In genomic region chr10:87792346-87792745, GRCm38 (mm10) we compare ENCODE assay signal across 20 mouse cellular contexts.
"Had no signal": no experiment of that assay in that cellular context is flagged by ENCODE, and none has a peak within 500 bp of the region (broad histone marks: within the 10 kb centered on the region; RNA-seq: fewer than 3 reads in every experiment).

No protein-coding gene starts in this region.

- ATAC-seq: intestine, postnatal 0 days; midbrain, embryonic 16.5 days had no signal

- H3K4me1 ChIP-seq: limb, embryonic 10.5 days; limb, embryonic 13.5 days; liver, embryonic 13.5 days; midbrain, embryonic 12.5 days; neural tube, embryonic 13.5 days; stomach, embryonic 15.5 days had no signal

- H3K9ac ChIP-seq: limb, embryonic 13.5 days; liver, embryonic 13.5 days; midbrain, embryonic 12.5 days; neural tube, embryonic 13.5 days; stomach, embryonic 15.5 days had no signal

- H3K36me3 ChIP-seq: limb, embryonic 10.5 days; limb, embryonic 13.5 days; liver, embryonic 13.5 days; midbrain, embryonic 12.5 days; neural tube, embryonic 13.5 days; stomach, embryonic 15.5 days had no signal

- H3K27ac ChIP-seq: kidney, postnatal 0 days; limb, embryonic 10.5 days; limb, embryonic 13.5 days; liver, embryonic 13.5 days; midbrain, embryonic 12.5 days; neural tube, embryonic 13.5 days; stomach, embryonic 15.5 days had no signal

- H3K4me2 ChIP-seq: limb, embryonic 13.5 days; liver, embryonic 13.5 days; midbrain, embryonic 12.5 days; neural tube, embryonic 13.5 days; stomach, embryonic 15.5 days had no signal

- H3K27me3 ChIP-seq: limb, embryonic 13.5 days; liver, embryonic 13.5 days; midbrain, embryonic 12.5 days; neural tube, embryonic 13.5 days; stomach, embryonic 15.5 days had no signal

- H3K9me3 ChIP-seq: limb, embryonic 10.5 days; limb, embryonic 13.5 days; liver, embryonic 13.5 days; midbrain, embryonic 12.5 days; neural tube, embryonic 13.5 days; stomach, embryonic 15.5 days had no signal

- DNase-seq: kidney, adult 2 months; kidney, postnatal 36 days; liver; liver, embryonic 13.5 days; lung, adult 2 months; lung, postnatal 14 days; lung, postnatal 4 days; right cerebral cortex, adult 18-20 months; right cerebral cortex, postnatal 14 days; right cerebral cortex, postnatal 4 days; thymus, postnatal 25 days had no signal

- H3K4me3 ChIP-seq: limb, embryonic 10.5 days; limb, embryonic 13.5 days; liver, embryonic 13.5 days; midbrain, embryonic 12.5 days; myocyte; neural tube, embryonic 13.5 days; stomach, embryonic 15.5 days had no signal
